Mouse (Mus musculus) thymus, adult 2 months (tissue): Measurements from ENCODE around the gene Aven. TPM values are rescaled to one million over a fixed set of nuclear protein-coding genes. Genes with fewer than 3 reads are reported as not detected.
A peak's percentile ranks its signal among the peaks of the same experiment; 100 is the strongest.

Experiments
- DNase-seq: peaks from one replicate; pipeline ENCODE4 v3.0.0; 2021
- H3K27ac ChIP-seq: fragments of 200-500 bp; 2 replicates; pipeline ENCODE4 v1.5.1; 2012; ENCODE audit warnings: low read length, control low read depth; ENCODE audit not compliant: control insufficient read depth, insufficient read depth
- H3K27me3 ChIP-seq: fragments of 200-500 bp; 2 replicates; pipeline ENCODE4 v1.6.1; 2012; ENCODE audit warnings: mild to moderate bottlenecking, low read length, moderate library complexity, mixed read lengths; ENCODE audit not compliant: control insufficient read depth, insufficient read depth
- H3K36me3 ChIP-seq: fragments of 200-500 bp; 2 replicates; pipeline ENCODE4 v1.6.1; 2012; ENCODE audit warnings: mild to moderate bottlenecking, low read length, moderate library complexity; ENCODE audit not compliant: control insufficient read depth, insufficient read depth
- H3K4me1 ChIP-seq: fragments of 200-500 bp; replicated peaks from 2 replicates; pipeline ENCODE4 v1.6.1; 2012; ENCODE audit warnings: low read length; ENCODE audit not compliant: control insufficient read depth, insufficient read depth
- H3K4me3 ChIP-seq: fragments of 200-500 bp; 2 replicates; pipeline ENCODE4 v1.5.1; 2012; ENCODE audit warnings: mild to moderate bottlenecking, low read length, control low read depth, moderate library complexity; ENCODE audit not compliant: control insufficient read depth, insufficient read depth
- CTCF ChIP-seq: fragments of 200-500 bp; IDR thresholded peaks from 2 replicates; pipeline ENCODE4 v1.5.1; 2012; ENCODE audit warnings: mild to moderate bottlenecking, control low read depth, low read length, moderate library complexity, borderline replicate concordance; ENCODE audit not compliant: control insufficient read depth, poor library complexity, insufficient read depth; ENCODE audit errors: extremely low read depth
- POLR2A ChIP-seq: fragments of 200-500 bp; IDR thresholded peaks from 2 replicates; pipeline ENCODE4 v1.6.1; 2012; ENCODE audit warnings: mild to moderate bottlenecking, low read length, control low read depth, moderate library complexity; ENCODE audit not compliant: control insufficient read depth, poor library complexity, insufficient read depth; ENCODE audit errors: extremely low read depth
- WGBS: fragments of 180-500 bp; shearing (Covaris S2); methylation state at CpG from one replicate; pipeline ENCODE4 v1.1.7; 2018; 5-methylcytosine and 5-hydroxymethylcytosine counted together
- polyA plus RNA-seq: library from polyadenylated mRNA; depleted of rRNA; stranded (reverse); fragments of >200 nt; gene quantifications from 2 replicates; pipeline ENCODE4 v1.2.3, GENCODE M21; 2012

Aven gene
- polyA plus RNA-seq, 1 experiment: 5.9 TPM

GRCm38 (mm10) chr2:112538783-112539182 lies 46.0 kb downstream of the Aven start:
- DNase-seq: peak; percentile 2
- no peaks in the 10 kb centered on the region for H3K4me1 ChIP-seq
- TF ChIP-seq POLR2A (no peak), CTCF (no peak)
- 97% methylated on average over 1 of the region's 1 CpGs for WGBS
- no peaks in the 10 kb centered on the region for H3K36me3 ChIP-seq
- no peak overlapping the region for H3K4me3 ChIP-seq
- H3K27me3 ChIP-seq: no peaks in the 10 kb centered on the region
- no peak overlapping the region for H3K27ac ChIP-seq

DNA sequence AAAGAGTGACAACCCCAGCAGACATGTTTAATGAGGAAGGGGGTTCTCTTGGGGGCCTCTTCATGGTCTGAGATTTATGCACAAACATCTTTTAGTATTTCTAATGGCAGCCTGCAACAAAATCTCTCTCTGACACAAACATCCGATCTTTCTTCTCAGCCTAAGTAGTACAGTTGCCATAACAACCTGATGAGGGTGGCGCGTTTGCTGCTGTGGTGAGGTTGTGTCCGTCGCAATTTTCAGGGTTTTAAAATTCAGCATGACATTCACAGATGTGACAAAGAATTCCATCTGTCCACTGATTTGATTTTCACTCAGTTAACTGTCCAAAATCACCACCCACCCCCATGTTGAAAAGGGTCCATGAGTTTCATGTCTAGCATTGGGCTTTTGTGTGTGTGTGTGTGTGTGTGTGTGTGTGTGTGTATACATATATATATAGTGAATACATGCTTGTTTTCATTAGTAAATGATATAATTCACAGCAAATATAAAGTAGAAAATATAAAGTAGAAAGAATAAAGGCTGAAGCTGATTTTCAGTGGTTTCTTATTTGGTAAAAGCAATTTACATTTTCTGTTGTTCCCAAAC lies 49.0 kb downstream of the Aven start:
- DNase-seq: no peak
- 98% methylated on average over 5 of the region's 5 CpGs for WGBS
- H3K27ac ChIP-seq: no peak overlapping the region
- H3K4me1 ChIP-seq: no peaks in the 10 kb centered on the region
- H3K4me3 ChIP-seq: no peak overlapping the region
- H3K27me3 ChIP-seq: no peaks in the 10 kb centered on the region
- no peaks in the 10 kb centered on the region for H3K36me3 ChIP-seq
- TF ChIP-seq CTCF: no peak
- no peak for TF ChIP-seq POLR2A

GRCm38 (mm10) chr2:112556527-112556926 lies 63.8 kb downstream of the Aven start:
- no peak for DNase-seq
- H3K27me3 ChIP-seq: no peaks in the 10 kb centered on the region
- no peaks in the 10 kb centered on the region for H3K4me1 ChIP-seq
- WGBS: 94% methylated on average over 10 of the region's 10 CpGs
- no peak overlapping the region for H3K4me3 ChIP-seq
- no peak overlapping the region for H3K27ac ChIP-seq
- H3K36me3 ChIP-seq: no peaks in the 10 kb centered on the region
- TF ChIP-seq CTCF: no peak
- no peak for TF ChIP-seq POLR2A

DNA sequence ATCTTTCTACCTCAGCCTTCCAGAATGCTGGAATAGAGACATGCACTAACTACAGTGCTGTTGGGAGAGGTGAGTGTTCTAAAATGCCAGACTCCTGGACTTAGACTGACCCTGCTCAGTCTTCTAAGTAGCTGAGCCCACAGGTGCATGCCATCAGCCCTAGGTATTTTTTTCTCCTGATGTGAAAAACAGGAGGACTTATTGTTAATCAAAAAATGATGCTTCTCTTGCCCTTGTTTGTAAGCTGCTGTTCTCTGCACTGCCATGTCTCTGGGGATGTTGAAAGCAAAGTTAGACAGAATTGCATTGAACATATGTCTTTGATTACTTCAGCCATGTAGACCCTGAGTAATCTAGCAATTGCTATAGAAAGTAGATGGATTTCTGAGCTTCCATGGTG lies 64.7 kb downstream of the Aven start:
- no peak for DNase-seq
- Histone ChIP-seq H3K4me1 (no peaks in the 10 kb centered on the region), H3K36me3 (no peaks in the 10 kb centered on the region), H3K27me3 (no peaks in the 10 kb centered on the region), H3K4me3 (no peak overlapping the region), H3K27ac (no peak overlapping the region)
- TF ChIP-seq POLR2A (no peak), CTCF (no peak)

- Histone ChIP-seq H3K36me3 (no peaks in the 10 kb centered on the region), H3K4me1 (no peaks in the 10 kb centered on the region), H3K4me3 (no peak overlapping the region), H3K27ac (no peak overlapping the region), H3K27me3 (no peaks in the 10 kb centered on the region)
- no peak for DNase-seq
- 91% methylated on average over 7 of the region's 7 CpGs for WGBS
- TF ChIP-seq CTCF: no peak
- no peak for TF ChIP-seq POLR2A
Observed at GRCm38 (mm10) chr2:112561549-112561948, 68.8 kb downstream of the Aven start.

DNA sequence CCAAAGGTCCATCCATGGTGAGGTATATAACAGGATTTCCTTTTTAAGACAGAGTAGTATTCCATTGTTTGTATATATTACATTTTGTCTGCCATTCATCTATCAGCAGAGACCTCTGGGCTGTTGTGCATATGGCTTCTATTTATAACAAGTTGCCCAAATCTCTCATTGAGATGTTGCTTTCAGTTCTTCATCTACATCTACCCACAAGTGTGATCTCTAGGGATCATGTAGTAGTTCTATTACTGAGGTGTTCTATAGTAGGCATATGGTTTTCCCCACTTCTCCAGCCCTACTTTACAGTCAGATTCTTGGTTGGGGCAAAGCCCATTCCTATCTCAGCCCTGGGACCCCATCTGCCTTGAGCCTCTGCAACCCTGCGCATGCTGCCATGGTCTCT lies 72.3 kb downstream of the Aven start:
- no peak for DNase-seq
- no peaks in the 10 kb centered on the region for H3K4me1 ChIP-seq
- H3K4me3 ChIP-seq: no peak overlapping the region
- TF ChIP-seq CTCF: no peak
- TF ChIP-seq POLR2A: no peak
- no peak overlapping the region for H3K27ac ChIP-seq
- no peaks in the 10 kb centered on the region for H3K36me3 ChIP-seq
- WGBS: 100% methylated on average over 1 of the region's 1 CpGs
- H3K27me3 ChIP-seq: no peaks in the 10 kb centered on the region
